Mouse (Mus musculus): ENCODE measurements around the gene Tardbp. TPM values are rescaled to one million over a fixed set of nuclear protein-coding genes. Genes with fewer than 3 reads are reported as not detected.

The Tardbp gene
- total and polyA plus RNA-seq, 3 experiments = 211 to 455 TPM; not detected in 1

GRCm38 (mm10) chr4:148620718-148621117, 6.1 kb downstream of the Tardbp start:
- Histone ChIP-seq H3K36me3 (ENCODE audit: control insufficient read depth in 1 of 2, insufficient read depth in 2 of 2, low read length in 2 of 2) (peaks cover 57 to 62% of the 10 kb centered on the region in 2 experiments), H3K4me3 (ENCODE audit: control insufficient read depth in 1 of 2, insufficient read depth in 1 of 2, low read depth in 2 of 2, low read length in 2 of 2) (no peak overlapping the region), H3K9me3 (replicated peaks; ENCODE audit: insufficient read depth, low read length) (no peaks in the 10 kb centered on the region), H3K27me3 (ENCODE audit: control insufficient read depth in 1 of 2, insufficient read depth in 2 of 2, low read length in 2 of 2) (no peaks in the 10 kb centered on the region), H3K9ac (ENCODE audit: control insufficient read depth, low read depth, low read length, poor library complexity, severe bottlenecking) (no peak overlapping the region), H3K27ac (ENCODE audit: control insufficient read depth, low read depth, low read length) (no peak overlapping the region), H3K79me2 (ENCODE audit: control insufficient read depth, insufficient read depth, low read length, poor library complexity) (peaks cover 42% of the 10 kb centered on the region), H3K4me1 (ENCODE audit: control insufficient read depth in 1 of 2, insufficient read depth in 2 of 2, low read length in 2 of 2) (peaks cover 2 to 23% of the 10 kb centered on the region in 2 experiments)
- no peak for TF ChIP-seq NRF1 (IDR thresholded peaks at IDR 0.05; ENCODE audit: insufficient read depth, low read depth, low read length, poor library complexity, severe bottlenecking)
- TF ChIP-seq GABPA (IDR thresholded peaks at IDR 0.05; ENCODE audit: low read depth, low read length) = no peak
- no peak for TF ChIP-seq RAD21 (IDR thresholded peaks at IDR 0.05; ENCODE audit: low read depth, low read length)
- TF ChIP-seq MYC (IDR thresholded peaks at IDR 0.05; ENCODE audit: low read depth, low read length) = no peak
- DNase-seq (ENCODE audit: low read depth, low spot score) = no peak

GRCm38 (mm10) chr4:148619805-148620204, 7.0 kb downstream of the Tardbp start:
- peaks cover 1 to 18% of the 10 kb centered on the region in 2 experiments for H3K4me1 ChIP-seq (ENCODE audit: control insufficient read depth in 1 of 2, insufficient read depth in 2 of 2, low read length in 2 of 2)
- no peak overlapping the region for H3K9ac ChIP-seq (ENCODE audit: control insufficient read depth, low read depth, low read length, poor library complexity, severe bottlenecking)
- H3K4me3 ChIP-seq (ENCODE audit: control insufficient read depth in 1 of 2, insufficient read depth in 1 of 2, low read depth in 2 of 2, low read length in 2 of 2) = no peak overlapping the region
- no peak overlapping the region for H3K27ac ChIP-seq (ENCODE audit: control insufficient read depth, low read depth, low read length)
- H3K9me3 ChIP-seq (replicated peaks; ENCODE audit: insufficient read depth, low read length) = no peaks in the 10 kb centered on the region
- TF ChIP-seq TBP (IDR thresholded peaks at IDR 0.05; ENCODE audit: low read depth, low read length) (no peak), POLR2A (IDR thresholded peaks at IDR 0.05; ENCODE audit: control insufficient read depth in 1 of 2, insufficient read depth in 1 of 2, low read depth in 1 of 2, low read length in 2 of 2, poor library complexity in 1 of 2) (0 out of 4 replicates have a peak, but pooled peaks of 1 of the 2 experiments have one; percentile 5)
- no peak for DNase-seq (ENCODE audit: low read depth, low spot score)
- H3K79me2 ChIP-seq (ENCODE audit: control insufficient read depth, insufficient read depth, low read length, poor library complexity) = peaks cover 33% of the 10 kb centered on the region
- no peaks in the 10 kb centered on the region for H3K27me3 ChIP-seq (ENCODE audit: control insufficient read depth in 1 of 2, insufficient read depth in 2 of 2, low read length in 2 of 2)
- peaks cover 48 to 61% of the 10 kb centered on the region in 2 experiments for H3K36me3 ChIP-seq (ENCODE audit: control insufficient read depth in 1 of 2, insufficient read depth in 2 of 2, low read length in 2 of 2)

- no peaks in the 10 kb centered on the region for H3K9me3 ChIP-seq (replicated peaks; ENCODE audit: insufficient read depth, low read length)
- H3K27ac ChIP-seq (ENCODE audit: control insufficient read depth, low read depth, low read length) = no peak overlapping the region
- no peak overlapping the region for H3K9ac ChIP-seq (ENCODE audit: control insufficient read depth, low read depth, low read length, poor library complexity, severe bottlenecking)
- no peak for DNase-seq (ENCODE audit: low read depth, low spot score)
- TF ChIP-seq USF1 (IDR thresholded peaks at IDR 0.05; ENCODE audit: low read depth, low read length) (no peak), NELFE (IDR thresholded peaks at IDR 0.05; ENCODE audit: low read depth, low read length) (0 out of 2 replicates have a peak, but pooled peaks have one; percentile 19)
- H3K4me3 ChIP-seq (ENCODE audit: control insufficient read depth in 1 of 2, insufficient read depth in 1 of 2, low read depth in 2 of 2, low read length in 2 of 2) = no peak overlapping the region
- H3K79me2 ChIP-seq (ENCODE audit: control insufficient read depth, insufficient read depth, low read length, poor library complexity) = no peaks in the 10 kb centered on the region
- peaks cover 7 to 16% of the 10 kb centered on the region in 2 experiments for H3K36me3 ChIP-seq (ENCODE audit: control insufficient read depth in 1 of 2, insufficient read depth in 2 of 2, low read length in 2 of 2)
- H3K4me1 ChIP-seq (ENCODE audit: control insufficient read depth in 1 of 2, insufficient read depth in 2 of 2, low read length in 2 of 2) = no peaks in the 10 kb centered on the region
- H3K27me3 ChIP-seq (ENCODE audit: control insufficient read depth in 1 of 2, insufficient read depth in 2 of 2, low read length in 2 of 2) = no peaks in the 10 kb centered on the region
These were observed 13.1 kb downstream of the Tardbp start for GRCm38 (mm10) chr4:148613738-148614137.

GRCm38 (mm10) chr4:148612557-148612956, 14.3 kb downstream of the Tardbp start:
- H3K4me3 ChIP-seq (ENCODE audit: control insufficient read depth in 1 of 2, insufficient read depth in 1 of 2, low read depth in 2 of 2, low read length in 2 of 2) = no peak overlapping the region
- H3K27ac ChIP-seq (ENCODE audit: control insufficient read depth, low read depth, low read length) = no peak overlapping the region
- no peaks in the 10 kb centered on the region for H3K79me2 ChIP-seq (ENCODE audit: control insufficient read depth, insufficient read depth, low read length, poor library complexity)
- H3K27me3 ChIP-seq (ENCODE audit: control insufficient read depth in 1 of 2, insufficient read depth in 2 of 2, low read length in 2 of 2) = no peaks in the 10 kb centered on the region
- no peak for DNase-seq (ENCODE audit: low read depth, low spot score)
- no peak overlapping the region for H3K9ac ChIP-seq (ENCODE audit: control insufficient read depth, low read depth, low read length, poor library complexity, severe bottlenecking)
- H3K36me3 ChIP-seq (ENCODE audit: control insufficient read depth in 1 of 2, insufficient read depth in 2 of 2, low read length in 2 of 2) = peaks cover 4 to 9% of the 10 kb centered on the region in 2 experiments
- H3K4me1 ChIP-seq (ENCODE audit: control insufficient read depth in 1 of 2, insufficient read depth in 2 of 2, low read length in 2 of 2) = no peaks in the 10 kb centered on the region
- H3K9me3 ChIP-seq (replicated peaks; ENCODE audit: insufficient read depth, low read length) = no peaks in the 10 kb centered on the region
- TF ChIP-seq POLR2AphosphoS2 (IDR thresholded peaks at IDR 0.05; ENCODE audit: low read length) = peak; percentile 24; the same call in 1 of the 2 replicates
- TF ChIP-seq ZNF384 (IDR thresholded peaks at IDR 0.05; ENCODE audit: low read depth, low read length) = no peak

Data from MEL (cell line).